Mouse (Mus musculus): Measurements from ENCODE around the gene Meis2.

Gene Meis2

DNA sequence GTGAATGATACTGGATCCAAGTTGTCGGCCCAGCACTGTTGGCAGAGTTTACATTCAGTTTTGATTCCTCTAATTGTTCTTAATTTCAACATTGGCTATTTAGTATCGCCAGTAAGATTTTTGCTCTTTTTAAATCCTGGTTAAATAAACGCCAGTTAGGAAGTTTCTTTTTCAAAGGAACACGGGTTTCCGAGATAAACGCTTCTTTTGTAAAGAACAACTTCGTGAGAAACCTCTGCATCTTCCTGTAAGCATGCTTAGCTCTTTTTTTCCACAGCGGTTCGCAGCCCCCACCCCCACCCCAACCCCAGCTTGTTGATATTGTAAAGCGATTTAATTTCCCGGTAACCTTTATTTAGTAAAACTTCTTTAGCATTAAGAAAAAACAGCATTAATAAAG is 2.8 kb upstream of the Meis2 start:
- no peak for DNase-seq (ENCODE audit: low read depth, low spot score)

DNA sequence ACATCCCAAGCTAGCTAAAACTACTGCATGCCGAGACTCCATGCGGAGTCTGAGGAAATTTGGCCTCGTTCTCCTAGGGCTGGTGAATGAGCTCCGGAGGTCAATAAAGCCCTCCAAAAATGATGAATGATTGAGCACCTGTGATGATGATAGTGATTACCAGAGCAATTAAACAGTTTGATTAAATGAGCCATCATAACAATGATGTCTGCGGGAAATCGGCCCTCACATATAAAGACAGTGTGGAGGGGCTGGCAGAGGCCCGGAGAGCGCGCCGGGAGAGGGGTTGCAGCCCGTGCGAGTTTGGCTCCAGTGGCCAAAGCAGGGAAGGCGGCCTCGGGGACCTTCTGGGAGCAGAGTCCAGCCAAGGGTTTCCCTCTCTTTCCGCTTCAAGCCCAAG is 2.1 kb upstream of the Meis2 start:
- no peak for DNase-seq (ENCODE audit: low read depth, low spot score)

DNA sequence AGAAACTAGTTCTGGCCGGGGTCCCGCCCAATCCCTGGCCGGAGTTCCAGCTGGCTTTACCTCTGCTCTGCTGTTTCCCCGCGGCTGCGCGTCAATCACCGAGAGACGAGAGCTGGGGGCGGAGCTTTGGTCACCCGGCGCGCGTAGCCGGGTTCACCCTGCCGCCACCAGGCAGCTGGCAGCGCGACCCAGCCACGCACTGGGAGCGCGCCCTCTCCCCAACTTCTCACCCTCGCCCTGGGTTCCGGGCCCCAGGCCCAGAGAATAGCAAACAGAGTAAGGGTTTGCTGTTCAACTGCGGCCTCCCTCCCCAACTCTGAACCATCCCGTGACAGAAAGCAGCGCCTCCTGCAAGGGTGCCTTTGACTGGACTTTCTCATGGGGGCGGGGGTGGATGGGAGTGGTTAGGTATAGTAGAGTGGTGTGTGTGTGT is 1.4 kb upstream of the Meis2 start:
- peak; percentile 47 for DNase-seq (ENCODE audit: low read depth, low spot score)

DNA sequence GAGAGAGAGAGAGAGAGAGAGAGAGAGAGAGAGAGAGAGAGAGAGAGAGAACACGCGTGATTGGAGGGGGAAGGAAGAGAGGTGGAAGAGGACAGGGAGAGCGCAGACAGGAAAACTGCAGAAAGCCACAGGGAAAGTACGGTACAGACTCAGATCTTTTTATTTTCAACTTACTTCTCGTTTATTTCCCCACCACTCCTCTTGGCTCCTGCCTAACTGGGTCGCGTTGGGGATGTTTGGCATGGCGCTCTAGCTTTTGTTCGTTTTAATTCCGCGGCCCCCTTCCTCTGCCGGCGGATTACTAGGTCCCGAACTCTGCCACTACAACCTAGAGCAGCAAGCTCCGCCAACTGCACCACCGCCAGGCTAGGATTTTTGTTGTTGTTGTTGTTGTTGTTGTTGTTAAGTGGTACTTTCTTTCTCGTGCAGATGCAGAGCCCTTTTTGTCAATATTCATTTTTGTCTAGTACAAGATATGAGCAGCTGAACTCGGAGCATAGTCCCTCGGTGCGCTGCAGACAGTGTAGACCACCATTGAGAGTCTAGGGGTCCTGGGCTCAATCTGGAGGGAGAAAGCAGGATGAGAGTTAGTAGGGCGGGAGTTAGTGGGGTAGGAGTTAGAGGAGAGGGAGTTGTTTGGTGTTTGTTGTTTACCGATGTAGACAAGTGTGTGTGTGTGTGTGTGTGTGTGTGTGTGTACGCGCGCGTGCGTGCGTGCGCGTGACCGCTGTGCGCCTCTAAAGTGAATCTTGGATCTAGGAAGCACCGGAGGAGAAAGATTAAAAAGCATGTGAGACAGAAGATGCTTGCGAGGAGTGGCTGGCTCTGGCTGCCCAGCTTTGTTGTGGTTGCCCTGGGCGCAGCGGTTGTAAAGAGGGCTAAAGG is 660 bp upstream of the Meis2 start:
- no peak for DNase-seq (ENCODE audit: low read depth, low spot score)

DNA sequence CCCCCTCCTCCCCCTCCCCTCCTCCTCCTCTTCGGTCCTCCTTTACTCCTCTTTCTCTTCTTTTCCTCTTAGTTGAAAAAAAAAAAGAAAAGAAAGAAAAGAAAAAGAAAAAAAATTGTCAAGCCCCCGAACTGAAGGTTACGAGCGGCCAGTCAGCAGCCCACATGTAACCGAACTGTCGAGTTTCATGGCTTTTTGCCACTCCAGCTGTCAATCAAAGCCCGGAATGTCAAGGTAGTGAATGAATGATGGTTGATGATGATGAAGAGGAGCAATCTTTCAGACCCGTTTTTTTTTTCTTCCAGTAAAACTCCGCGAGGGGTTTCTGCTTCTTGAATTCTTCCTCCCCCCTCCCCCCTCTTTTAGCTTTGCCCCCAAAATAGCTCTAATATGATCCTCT is 582 bp downstream of the Meis2 start:
- DNase-seq (ENCODE audit: low read depth, low spot score), result no peak

DNA sequence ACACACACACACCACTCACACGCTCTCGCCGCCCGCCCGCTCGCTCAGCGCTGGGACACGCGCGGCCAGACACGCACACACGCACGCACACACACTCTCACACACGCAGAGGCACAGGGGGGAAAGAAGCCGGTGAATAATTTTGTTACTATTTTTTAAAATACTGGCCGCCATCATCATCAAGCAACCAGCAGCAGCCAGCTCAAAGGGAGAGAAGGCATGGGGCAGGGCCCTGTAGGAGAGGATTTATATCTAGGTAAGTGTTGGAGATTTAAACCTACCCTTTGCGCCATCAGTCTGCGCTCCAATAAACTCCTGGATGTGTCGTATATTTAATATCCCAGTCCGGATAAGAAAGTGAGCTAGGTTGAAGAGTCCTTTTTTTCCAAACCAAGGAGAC is 1.1 kb downstream of the Meis2 start:
- no peak for DNase-seq (ENCODE audit: low read depth, low spot score)

DNA sequence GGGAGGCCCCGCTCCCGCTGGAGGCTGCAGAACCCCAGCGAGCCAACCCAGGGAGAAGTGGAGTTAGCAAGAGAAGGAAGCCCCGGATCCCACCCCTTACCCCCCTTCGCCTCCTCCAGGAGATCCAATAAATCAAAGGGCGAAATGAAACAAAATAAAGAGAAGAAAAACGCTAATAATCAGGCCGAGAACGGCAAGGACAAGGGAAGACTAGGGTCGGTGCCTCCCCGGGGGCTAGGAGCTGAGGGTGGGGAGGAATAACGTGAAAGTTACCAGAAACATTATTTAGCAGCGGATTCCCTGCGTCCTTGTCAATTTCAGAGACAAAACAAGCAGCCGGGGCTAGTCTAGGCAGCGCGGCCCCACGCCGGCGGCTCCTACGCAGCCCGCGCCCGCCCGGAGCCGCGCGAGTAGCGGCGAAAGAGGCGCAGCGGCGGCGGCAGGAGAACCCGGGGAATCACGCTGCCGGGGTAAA is 1.8 kb downstream of the Meis2 start:
- DNase-seq (ENCODE audit: low read depth, low spot score), result no peak

DNA sequence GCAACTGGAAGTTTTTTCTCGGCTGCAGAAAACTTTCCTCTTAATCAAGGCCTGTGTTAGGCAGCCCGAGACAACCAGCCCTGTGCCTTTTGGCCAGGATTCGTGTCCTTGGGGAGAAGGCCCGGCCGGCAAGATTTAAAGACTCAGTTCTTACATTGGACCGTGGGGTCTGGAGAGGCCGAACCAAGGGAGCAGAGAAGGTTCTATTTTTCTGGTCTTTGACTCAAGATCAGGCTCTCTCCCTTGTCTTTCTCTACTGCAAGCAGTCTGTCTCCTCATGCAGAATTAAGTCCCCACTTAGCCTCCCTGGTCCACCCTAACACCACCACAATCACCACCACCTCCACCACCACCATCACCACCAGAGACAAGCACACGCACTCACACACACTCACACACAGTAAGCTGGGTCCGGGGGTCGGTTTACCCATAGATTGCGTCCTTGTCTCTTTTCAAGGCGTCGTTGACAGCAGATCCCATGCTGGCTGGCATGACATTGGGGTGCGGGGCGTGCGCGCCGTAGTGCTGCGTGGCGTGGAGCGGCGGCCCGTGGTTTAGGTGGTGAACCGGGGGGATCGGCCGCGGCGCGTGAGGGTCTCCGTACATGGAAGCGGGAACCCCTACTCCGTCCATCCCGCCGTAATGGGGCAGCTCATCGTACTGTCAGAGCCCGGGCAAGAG is 2.7 kb downstream of the Meis2 start:
- DNase-seq (ENCODE audit: low read depth, low spot score), result no peak

DNA sequence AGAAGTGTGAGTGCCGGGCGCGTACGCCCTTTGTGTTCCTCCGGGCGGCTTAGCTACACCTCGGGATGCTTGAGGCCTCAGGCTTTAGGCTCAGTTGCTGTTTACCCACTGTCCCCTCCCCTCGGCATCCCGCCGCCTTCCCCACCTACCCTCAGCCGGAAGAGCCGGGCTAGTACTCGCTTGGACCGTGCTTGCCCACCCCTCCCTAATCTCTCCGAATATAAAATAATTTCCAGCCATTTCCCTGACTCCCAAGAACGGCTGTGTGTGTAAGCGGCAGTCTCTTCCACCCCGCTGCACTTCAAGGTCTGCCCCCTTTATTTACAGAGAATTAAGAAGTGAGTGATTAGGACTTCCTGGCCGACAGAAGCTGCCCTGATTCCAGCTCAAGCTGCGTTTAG is 3.4 kb downstream of the Meis2 start:
- DNase-seq (ENCODE audit: low read depth, low spot score), result no peak

DNA sequence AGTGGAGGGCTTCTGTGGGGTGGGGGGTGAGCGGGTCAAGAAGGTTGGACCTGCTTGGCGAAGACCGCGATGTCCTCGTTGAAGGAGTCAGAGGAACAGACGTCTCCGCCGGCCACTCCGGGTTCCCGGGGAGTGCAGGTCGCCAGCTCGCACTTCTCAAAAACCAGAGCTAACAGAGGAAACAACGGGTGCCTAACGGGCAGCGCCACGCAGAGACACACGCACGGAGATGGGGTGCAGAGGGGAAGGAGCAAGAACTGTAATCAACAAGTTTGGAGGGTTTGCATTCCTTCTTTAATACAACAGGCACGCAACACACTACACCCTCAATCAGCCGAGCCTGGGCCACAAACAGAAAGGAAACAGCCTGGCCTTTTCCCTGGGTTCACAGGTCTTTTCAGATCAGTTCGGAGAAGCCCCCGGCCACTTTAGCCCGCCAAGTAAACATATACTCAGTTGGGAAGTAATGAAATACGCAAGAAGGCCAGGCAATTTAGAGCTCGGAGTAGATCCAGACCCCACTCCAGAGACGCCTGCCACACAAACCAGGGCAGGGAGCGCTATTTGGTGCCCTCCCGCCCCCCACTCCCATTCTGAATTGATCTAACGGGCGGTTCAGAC is 4.1 kb downstream of the Meis2 start:
- DNase-seq (ENCODE audit: low read depth, low spot score), result no peak

DNA sequence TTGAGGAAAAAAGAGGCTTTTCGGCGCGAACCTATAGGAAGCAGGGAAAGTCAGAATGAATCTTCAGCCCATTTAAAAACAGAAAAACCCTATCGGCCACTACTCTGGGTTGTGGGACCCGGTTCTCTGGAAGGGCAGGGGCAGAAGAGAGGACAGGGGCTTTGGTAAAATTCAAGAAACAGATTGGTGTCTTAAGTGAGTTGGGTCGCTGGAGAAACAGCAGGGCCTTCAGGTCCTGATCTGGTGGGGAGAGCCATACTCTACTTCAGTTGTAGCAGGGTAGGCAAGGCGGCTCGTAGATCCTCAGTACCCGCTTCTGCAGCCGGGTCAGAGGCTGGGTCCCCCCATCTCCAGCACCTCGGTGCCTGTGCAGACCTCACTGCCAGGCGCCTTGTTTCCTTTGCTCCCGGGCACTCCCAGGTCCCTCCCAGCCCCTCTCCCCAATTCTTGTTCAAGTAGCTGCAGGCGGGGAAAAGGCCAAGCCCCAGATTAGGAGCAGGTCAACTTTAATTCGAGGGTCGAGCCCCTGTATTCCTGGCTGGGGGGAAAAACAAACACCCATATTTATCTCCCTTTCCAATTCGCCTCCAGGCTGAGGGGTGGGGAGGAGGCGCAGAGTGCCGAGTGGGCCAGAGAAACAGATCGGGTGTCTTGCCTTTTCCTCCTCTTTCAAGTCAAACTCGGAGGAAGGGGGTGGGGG is 4.8 kb downstream of the Meis2 start:
- DNase-seq (ENCODE audit: low read depth, low spot score), result no peak

DNA sequence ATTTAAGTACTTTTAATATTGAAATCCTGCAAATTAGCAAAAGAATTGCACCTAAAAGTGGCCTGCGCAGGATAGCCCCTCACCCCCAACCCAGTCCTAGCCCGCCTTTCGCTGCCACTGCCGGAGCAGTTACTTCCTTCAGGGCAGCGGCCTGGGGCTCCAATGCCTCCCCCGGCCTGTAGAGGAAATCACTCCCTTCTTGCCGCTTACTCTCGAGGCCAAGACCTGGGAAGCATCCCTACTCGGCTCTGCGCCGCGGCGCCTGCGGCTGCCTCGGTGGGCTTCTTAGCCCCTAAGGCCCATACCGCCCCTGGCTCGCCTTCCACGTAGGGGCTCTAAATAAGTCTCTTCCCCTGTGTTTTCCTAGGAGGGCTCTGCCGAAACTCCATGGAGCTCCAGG is 5.4 kb downstream of the Meis2 start:
- DNase-seq (ENCODE audit: low read depth, low spot score), result no peak

DNA sequence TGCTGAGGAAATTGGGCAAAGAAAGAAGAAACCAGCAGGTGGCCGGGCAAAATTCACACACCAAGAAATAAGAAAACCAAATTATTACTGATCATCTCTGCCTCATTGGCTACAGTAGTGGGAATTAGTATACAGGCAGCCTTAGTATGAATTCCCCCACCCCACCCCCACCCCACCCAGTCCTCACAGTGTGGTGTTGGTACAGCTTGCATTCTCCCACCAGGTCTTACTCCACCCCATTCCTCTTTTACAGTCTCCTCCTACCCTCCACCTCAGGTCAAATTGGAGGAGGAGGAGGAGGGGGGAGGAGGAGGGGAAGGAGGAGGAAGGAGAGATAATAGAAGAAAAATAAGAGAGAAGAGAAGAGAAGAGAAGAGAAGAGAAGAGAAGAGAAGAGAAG is 6.0 kb downstream of the Meis2 start:
- no peak for DNase-seq (ENCODE audit: low read depth, low spot score)

DNA sequence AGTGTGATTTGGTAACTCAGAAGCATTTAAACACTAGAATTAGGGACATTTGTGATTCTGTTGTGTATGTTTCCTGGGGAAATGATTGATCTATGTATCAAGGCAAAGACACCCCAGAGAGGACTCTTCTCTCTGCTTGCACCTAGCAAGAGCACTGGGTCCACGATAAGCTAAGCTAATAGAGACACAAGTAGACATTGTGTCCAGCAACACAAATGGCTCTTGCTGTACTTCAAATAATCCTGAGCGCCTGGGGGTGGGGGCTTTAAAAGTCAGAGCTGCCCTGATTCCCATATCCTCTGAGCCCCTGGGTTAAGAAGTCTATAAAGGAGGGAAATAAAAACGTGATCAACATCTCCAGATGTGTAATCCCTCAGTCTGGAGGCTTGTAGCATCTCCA is 6.6 kb downstream of the Meis2 start:
- DNase-seq (ENCODE audit: low read depth, low spot score), result no peak

DNA sequence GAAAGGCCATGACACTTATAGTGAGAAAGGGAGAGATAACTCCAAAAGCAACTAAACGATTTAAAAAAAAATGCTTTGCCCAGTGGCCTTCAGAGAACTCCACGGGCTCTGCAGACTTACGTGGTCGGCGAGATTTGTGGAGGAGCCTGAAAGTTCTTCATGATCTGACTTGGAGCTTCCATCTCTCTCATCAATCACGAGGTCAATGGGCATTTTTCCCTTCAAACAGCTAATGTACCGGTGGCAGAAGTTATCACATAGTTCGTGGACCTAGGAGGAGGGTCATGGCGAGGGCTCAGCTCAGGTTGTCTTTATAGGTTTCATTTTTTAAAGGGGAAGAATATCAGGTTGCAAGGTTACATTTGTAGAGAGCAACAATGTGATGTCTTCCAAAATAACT is 7.1 kb downstream of the Meis2 start:
- DNase-seq (ENCODE audit: low read depth, low spot score), result no peak

DNA sequence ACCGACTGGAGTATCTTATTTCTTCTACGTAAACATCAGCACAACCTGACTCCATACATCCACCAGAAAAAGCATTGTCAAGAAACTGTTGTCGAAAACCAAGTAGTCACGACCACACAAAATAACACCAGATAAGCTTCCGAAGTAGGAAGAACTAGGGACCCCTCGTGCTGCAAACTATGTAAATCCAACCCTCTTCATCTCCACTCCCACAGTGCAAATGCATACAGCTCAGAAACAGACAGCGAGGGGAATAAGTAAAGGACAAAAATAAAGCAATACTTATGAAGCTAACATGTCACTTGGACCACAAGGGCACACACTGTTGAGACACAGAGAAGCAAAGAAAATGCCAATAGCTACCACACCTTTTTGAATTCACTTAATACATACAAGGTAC is 8.8 kb downstream of the Meis2 start:
- DNase-seq (ENCODE audit: low read depth, low spot score), result no peak

DNA sequence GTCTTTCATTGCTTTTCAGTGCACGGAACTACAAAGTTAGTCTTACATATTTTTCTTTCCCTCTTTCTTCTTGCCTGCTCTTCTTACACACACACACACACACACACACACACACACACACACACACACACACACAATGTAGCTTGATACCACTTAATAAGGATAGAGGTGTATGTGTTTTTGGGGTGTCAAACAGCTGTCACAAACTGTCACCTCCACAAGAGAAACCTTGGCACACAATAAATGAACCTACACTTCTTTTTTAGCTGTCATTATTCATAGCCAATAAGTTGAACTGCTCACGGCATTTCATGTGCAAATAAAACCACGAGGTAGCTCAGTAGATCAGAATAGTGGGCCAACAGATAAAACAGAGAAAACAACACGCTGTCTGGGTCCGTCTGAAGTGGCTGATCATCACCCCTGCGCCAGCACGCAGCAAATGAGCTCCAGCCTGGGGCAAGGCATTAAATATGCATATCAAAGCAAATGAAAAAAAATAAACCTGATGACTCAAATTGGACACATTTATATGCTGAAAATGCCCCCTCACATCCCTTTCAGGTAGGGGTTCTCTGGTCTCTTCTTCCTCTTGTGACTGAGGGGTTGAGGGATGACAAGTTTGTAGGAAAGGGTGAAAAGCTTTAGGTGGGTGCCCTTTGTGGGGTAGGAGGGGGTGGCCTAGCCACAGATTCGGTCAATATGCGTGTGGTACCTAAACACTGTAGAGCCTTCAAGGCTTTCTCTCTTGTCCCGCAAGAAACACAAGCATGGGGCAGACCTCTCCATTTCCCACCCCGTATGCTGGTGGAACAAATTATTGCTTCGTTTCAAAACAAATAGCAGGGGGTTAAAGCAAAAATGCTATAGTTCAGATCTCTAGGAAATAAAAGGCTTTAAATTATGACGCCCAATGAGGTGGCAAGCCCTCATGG is 9.7 kb downstream of the Meis2 start:
- DNase-seq (ENCODE audit: low read depth, low spot score), result no peak

DNA sequence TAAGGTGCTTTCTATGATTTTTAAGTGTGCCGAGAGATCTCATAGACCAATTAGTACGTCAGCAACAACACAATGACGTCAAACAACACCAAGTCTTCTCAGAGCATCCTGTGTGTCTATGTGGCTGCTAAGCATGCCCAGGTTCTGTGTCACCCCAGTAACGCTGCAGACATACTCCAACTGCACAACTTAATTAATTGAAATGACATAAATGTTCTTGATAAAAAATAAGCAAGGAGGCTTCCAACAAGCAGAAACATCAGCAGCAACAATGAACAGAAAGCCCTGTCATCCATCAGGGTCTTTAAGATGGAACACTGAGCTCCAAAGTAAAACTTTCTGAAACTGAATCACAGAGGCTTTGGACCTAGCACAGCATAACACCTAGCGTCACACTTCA is 11.7 kb downstream of the Meis2 start:
- no peak for DNase-seq (ENCODE audit: low read depth, low spot score)

DNA sequence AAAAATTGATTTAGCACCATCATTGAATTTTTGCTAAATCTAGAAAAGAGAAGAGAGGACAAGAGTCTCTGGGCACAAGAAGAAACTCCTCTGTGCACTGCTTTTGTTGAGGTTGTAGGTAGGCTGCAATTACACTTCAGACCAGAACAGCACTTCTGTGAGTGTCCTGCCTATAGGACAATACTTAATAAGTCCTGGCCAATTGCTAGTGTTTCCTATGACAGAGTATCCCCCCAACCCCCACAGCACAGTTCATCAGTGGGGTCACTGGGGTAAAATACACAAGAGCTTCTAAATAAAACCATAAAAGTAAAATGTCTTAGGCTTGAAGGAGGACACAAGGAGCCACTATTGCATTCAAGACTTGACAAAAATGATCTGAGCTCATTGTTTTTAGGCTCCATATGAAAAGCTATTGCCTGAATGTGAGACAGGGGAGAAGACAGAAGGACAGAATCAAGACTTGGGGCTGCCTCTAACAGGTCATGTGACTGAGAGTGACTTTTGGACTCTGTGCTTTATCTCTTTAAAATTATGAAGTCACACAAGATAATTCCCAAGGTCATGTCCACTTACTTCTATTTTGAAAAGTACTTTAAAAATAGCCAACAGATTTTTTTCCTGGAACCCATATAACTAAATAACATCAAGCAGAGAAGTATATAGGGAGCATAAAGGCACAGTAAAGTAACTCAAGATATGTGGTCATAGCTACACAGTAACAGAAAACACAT is 12.8 kb downstream of the Meis2 start:
- DNase-seq (ENCODE audit: low read depth, low spot score), result no peak

DNA sequence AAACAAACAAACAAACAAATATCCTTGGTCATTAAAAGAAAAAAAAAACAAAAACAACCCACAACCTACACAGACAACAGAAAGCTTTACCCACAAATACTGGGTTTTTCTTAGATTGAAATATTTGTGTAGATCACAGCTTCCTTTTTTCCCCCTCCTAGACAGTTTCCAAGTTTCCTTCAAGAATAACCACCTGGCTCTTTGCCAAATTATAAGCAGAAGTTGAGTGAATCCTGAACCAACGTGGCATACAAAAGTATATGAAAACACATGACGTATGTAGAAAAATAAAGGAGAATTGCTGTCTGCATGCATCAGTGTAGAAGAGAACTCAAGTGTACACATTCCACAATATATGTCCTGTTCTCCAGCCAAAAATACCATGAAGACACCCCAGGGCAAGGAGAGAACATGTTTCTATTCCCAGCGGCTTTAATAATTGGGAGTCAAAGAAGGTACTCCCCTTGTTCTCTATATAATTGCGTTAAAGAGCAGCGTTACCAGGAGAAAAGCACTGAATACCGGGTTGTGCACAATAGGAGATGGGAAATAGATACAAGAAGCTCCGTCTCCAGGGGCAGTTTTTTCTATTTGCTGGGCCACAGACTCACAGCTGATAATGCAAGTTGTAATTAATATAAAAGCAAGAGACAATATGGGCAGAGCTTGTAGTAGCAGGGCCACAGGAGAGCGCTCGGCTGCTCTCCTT is 13.6 kb downstream of the Meis2 start:
- DNase-seq (ENCODE audit: low read depth, low spot score), result no peak
